Mouse (Mus musculus) hindbrain, embryonic 14.5 days (tissue): ENCODE measurements around the gene Nqo2. TPM values are rescaled to one million over a fixed set of nuclear protein-coding genes. Genes with fewer than 3 reads are reported as not detected.

Experiments used
- ATAC-seq: fragments of 200-750 bp; cut with Nextera tagmentation; 2 replicates; pipeline ENCODE4 v1.8.0; 2017; ENCODE audit warnings: moderate number of reproducible peaks, mild to moderate bottlenecking, moderate TSS enrichment, moderate library complexity; ENCODE audit not compliant: low FRiP score
- DNase-seq: peaks from one replicate; pipeline ENCODE4 v3.0.0-alpha.2; 2015; ENCODE audit warnings: low spot score
- H3K27ac ChIP-seq: fragments of 300-500 bp; sonication (generic); 2 replicates; pipeline ENCODE4 v1.5.1; 2014; ENCODE audit warnings: mild to moderate bottlenecking, moderate library complexity
- H3K27me3 ChIP-seq: fragments of 300-500 bp; sonication (generic); 2 replicates; pipeline ENCODE4 v1.6.1; 2014; ENCODE audit warnings: mild to moderate bottlenecking, low read length, mixed read lengths; ENCODE audit not compliant: control insufficient read depth, insufficient read depth
- H3K36me3 ChIP-seq: fragments of 300-500 bp; sonication (generic); replicated peaks from 2 replicates; pipeline ENCODE4 v1.6.1; 2014; ENCODE audit not compliant: control insufficient read depth, insufficient read depth
- H3K4me1 ChIP-seq: fragments of 300-500 bp; sonication (generic); replicated peaks from 2 replicates; pipeline ENCODE4 v1.6.1; 2014; ENCODE audit warnings: antibody characterized with exemption, low read length, mixed read lengths; ENCODE audit not compliant: control insufficient read depth, insufficient read depth
- H3K4me2 ChIP-seq: fragments of 300-500 bp; sonication (generic); replicated peaks from 2 replicates; pipeline ENCODE4 v1.6.1; 2014; ENCODE audit warnings: mild to moderate bottlenecking, moderate library complexity
- H3K4me3 ChIP-seq: fragments of 300-500 bp; sonication (generic); replicated peaks from 2 replicates; pipeline ENCODE4 v1.5.1; 2014; ENCODE audit warnings: mild to moderate bottlenecking, low read length
- H3K9ac ChIP-seq: fragments of 300-500 bp; sonication (generic); 2 replicates; pipeline ENCODE4 v1.6.1; 2014
- H3K9me3 ChIP-seq: fragments of 300-500 bp; sonication (generic); 2 replicates; pipeline ENCODE4 v1.6.1; 2016; ENCODE audit warnings: low read length; ENCODE audit not compliant: control insufficient read depth
- WGBS: fragments of 180-500 bp; shearing (Covaris S2); extraction: QIAGEN DNeasy Blood & Tissue Kit; methylation state at CpG from one replicate; pipeline ENCODE4 v1.1.7; 2014; 5-methylcytosine and 5-hydroxymethylcytosine counted together
- polyA plus RNA-seq: library from polyadenylated mRNA; unstranded; fragments of >200 nt; fragmentation: Nextera tagmentation; extraction: Ambion mirVana; gene quantifications from 2 replicates; pipeline ENCODE4 v1.2.1, GENCODE M21; 2014

Nqo2 gene
- polyA plus RNA-seq, 1 experiment from 2014 or later, result 8.6 TPM

GRCm38 (mm10) chr13:33966025-33966412 is 1.5 kb downstream of the Nqo2 start:
- no peak overlapping the region for H3K9ac ChIP-seq
- WGBS, result 69% methylated on average over 4 of the region's 4 CpGs

GRCm38 (mm10) chr13:33966574-33966973 is 2.1 kb downstream of the Nqo2 start:
- Histone ChIP-seq H3K9me3 (no peaks in the 10 kb centered on the region), H3K4me3 (no peak overlapping the region), H3K4me2 (no peak overlapping the region), H3K9ac (no peak overlapping the region), H3K27ac (no peak overlapping the region), H3K4me1 (0 out of 2 replicates have a peak, but pooled peaks cover 4% of the 10 kb centered on the region), H3K36me3 (no peaks in the 10 kb centered on the region), H3K27me3 (no peaks in the 10 kb centered on the region)
- ATAC-seq (no peak), DNase-seq (no peak)

More at GRCm38 (mm10) chr13:33966025-33966412, 1.5 kb downstream of the Nqo2 start:
- no peak overlapping the region for H3K4me3 ChIP-seq
- H3K27me3 ChIP-seq, result no peaks in the 10 kb centered on the region
- no peak overlapping the region for H3K27ac ChIP-seq
- no peak for ATAC-seq
- H3K9me3 ChIP-seq, result no peaks in the 10 kb centered on the region
- H3K36me3 ChIP-seq, result no peaks in the 10 kb centered on the region
- H3K4me2 ChIP-seq, result peak overlapping the region; percentile 70; the same call in 1 of the 2 replicates
- H3K4me1 ChIP-seq, result 0 out of 2 replicates have a peak, but pooled peaks cover 4% of the 10 kb centered on the region
- DNase-seq, result no peak

- Histone ChIP-seq H3K27ac (no peak overlapping the region), H3K36me3 (0 out of 2 replicates have a peak, but pooled peaks cover 6% of the 10 kb centered on the region), H3K9me3 (no peaks in the 10 kb centered on the region), H3K27me3 (no peaks in the 10 kb centered on the region), H3K9ac (no peak overlapping the region), H3K4me3 (no peak overlapping the region), H3K4me2 (no peak overlapping the region), H3K4me1 (no peaks in the 10 kb centered on the region)
- 86% methylated on average over 5 of the region's 5 CpGs for WGBS
- DNase-seq (no peak), ATAC-seq (no peak)
Observed at GRCm38 (mm10) chr13:33989625-33990024, 25.1 kb downstream of the Nqo2 start.

- Histone ChIP-seq H3K36me3 (no peaks in the 10 kb centered on the region), H3K9me3 (no peaks in the 10 kb centered on the region), H3K4me1 (no peaks in the 10 kb centered on the region), H3K27me3 (no peaks in the 10 kb centered on the region), H3K4me2 (no peak overlapping the region), H3K9ac (no peak overlapping the region), H3K27ac (no peak overlapping the region), H3K4me3 (no peak overlapping the region)
- ATAC-seq, result peak; percentile 43; the same call in 1 of the 2 replicates
- DNase-seq, result peak; percentile 79
- WGBS, result 13% methylated on average over 1 of the region's 1 CpGs
Observed at GRCm38 (mm10) chr13:33995197-33995596, 30.7 kb downstream of the Nqo2 start.

GRCm38 (mm10) chr13:34002058-34003006 is 37.8 kb downstream of the Nqo2 start, which contains the start of the genes Ripk1 and Serpinb6a:
Gene Ripk1, plus strand, starts transcription at chr13:34002363.
Gene Serpinb6a, minus strand, starts transcription at chr13:34002794.
- peak within 1 kb of the TSS; percentile 64 for H3K4me2 ChIP-seq
- H3K4me3 ChIP-seq, result peak within 1 kb of the TSS; percentile 82
- no peaks in the 10 kb centered on the region for H3K9me3 ChIP-seq
- ATAC-seq, result peak; percentile 95
- under 1% methylated on average over 92 of the region's 92 CpGs for WGBS
- peak within 1 kb of the TSS; percentile 80 for H3K9ac ChIP-seq
- peak; percentile 89 for DNase-seq
- H3K36me3 ChIP-seq, result no peaks in the 10 kb centered on the region
- H3K27ac ChIP-seq, result peak within 1 kb of the TSS; percentile 88
- peaks cover 10% of the 10 kb centered on the region for H3K4me1 ChIP-seq
- H3K27me3 ChIP-seq, result no peaks in the 10 kb centered on the region

GRCm38 (mm10) chr13:34003058-34003457 is 38.6 kb downstream of the Nqo2 start:
- Histone ChIP-seq H3K9ac (peak overlapping the region; percentile 80), H3K27me3 (no peaks in the 10 kb centered on the region), H3K4me3 (peak overlapping the region; percentile 82), H3K27ac (peak overlapping the region; percentile 88), H3K4me2 (peak overlapping the region; percentile 64), H3K4me1 (peaks cover 10% of the 10 kb centered on the region), H3K9me3 (no peaks in the 10 kb centered on the region), H3K36me3 (no peaks in the 10 kb centered on the region)
- WGBS, result 8% methylated on average over 5 of the region's 5 CpGs
- ATAC-seq (peak; percentile 3; the same call in 1 of the 2 replicates), DNase-seq (no peak)

GRCm38 (mm10) chr13:34007234-34007633 is 42.7 kb downstream of the Nqo2 start:
- Histone ChIP-seq H3K4me1 (peaks cover 5% of the 10 kb centered on the region; the same call in 1 of the 2 replicates), H3K9me3 (no peaks in the 10 kb centered on the region), H3K9ac (no peak overlapping the region), H3K36me3 (peaks cover 11% of the 10 kb centered on the region; the same call in 1 of the 2 replicates), H3K4me2 (no peak overlapping the region), H3K27ac (no peak overlapping the region), H3K27me3 (no peaks in the 10 kb centered on the region), H3K4me3 (no peak overlapping the region)
- no peak for ATAC-seq
- WGBS, result 83% methylated on average over 2 of the region's 2 CpGs
- no peak for DNase-seq

GRCm38 (mm10) chr13:34016927-34017569 is 52.6 kb downstream of the Nqo2 start:
- H3K9me3 ChIP-seq, result no peaks in the 10 kb centered on the region
- WGBS, result 89% methylated on average over 9 of the region's 9 CpGs
- H3K4me3 ChIP-seq, result no peak overlapping the region
- no peak overlapping the region for H3K27ac ChIP-seq
- no peaks in the 10 kb centered on the region for H3K4me1 ChIP-seq
- H3K36me3 ChIP-seq, result peaks cover 75% of the 10 kb centered on the region
- no peak overlapping the region for H3K4me2 ChIP-seq
- H3K27me3 ChIP-seq, result no peaks in the 10 kb centered on the region
- ATAC-seq, result peak; percentile 65; the same call in 1 of the 2 replicates
- H3K9ac ChIP-seq, result no peak overlapping the region
- DNase-seq, result peak; percentile 47

- no peak for ATAC-seq
- peaks cover 77% of the 10 kb centered on the region for H3K36me3 ChIP-seq
- H3K9me3 ChIP-seq, result no peaks in the 10 kb centered on the region
- H3K4me2 ChIP-seq, result no peak overlapping the region
- no peaks in the 10 kb centered on the region for H3K4me1 ChIP-seq
- no peak overlapping the region for H3K4me3 ChIP-seq
- no peak overlapping the region for H3K9ac ChIP-seq
- H3K27ac ChIP-seq, result no peak overlapping the region
- no peak for DNase-seq
- WGBS, result 91% methylated on average over 1 of the region's 1 CpGs
- H3K27me3 ChIP-seq, result no peaks in the 10 kb centered on the region
Observed at GRCm38 (mm10) chr13:34018521-34018920, 54.0 kb downstream of the Nqo2 start.
